ENCODE assay signal across 27 mouse cellular contexts in genomic region chrX:108561977-108562376, GRCm38 (mm10).
"Had no signal": no experiment of that assay in that cellular context is flagged by ENCODE, and none has a peak within 500 bp of the region (broad histone marks: within the 10 kb centered on the region; RNA-seq: fewer than 3 reads in every experiment).

No protein-coding gene starts in this region.

- H3K9ac ChIP-seq: limb, embryonic 12.5 days; limb, embryonic 13.5 days; limb, embryonic 15.5 days; liver, embryonic 12.5 days; liver, embryonic 13.5 days; liver, embryonic 14.5 days; liver, embryonic 15.5 days; liver, postnatal 0 days; lung, embryonic 14.5 days; lung, embryonic 15.5 days; midbrain, embryonic 12.5 days; midbrain, embryonic 13.5 days; midbrain, embryonic 15.5 days had no signal

- H3K4me1 ChIP-seq: limb, embryonic 10.5 days; limb, embryonic 12.5 days; limb, embryonic 13.5 days; limb, embryonic 15.5 days; liver, embryonic 12.5 days; liver, embryonic 13.5 days; liver, embryonic 15.5 days; lung, embryonic 15.5 days; megakaryocyte, embryonic 14.5 days; midbrain, embryonic 10.5 days; midbrain, embryonic 12.5 days; midbrain, embryonic 13.5 days; midbrain, embryonic 15.5 days had no signal

- H3K27me3 ChIP-seq: limb, embryonic 12.5 days; limb, embryonic 13.5 days; limb, embryonic 15.5 days; liver, embryonic 12.5 days; liver, embryonic 13.5 days; liver, embryonic 15.5 days; lung, embryonic 15.5 days; megakaryocyte, embryonic 14.5 days; midbrain, embryonic 12.5 days; midbrain, embryonic 13.5 days; midbrain, embryonic 15.5 days had no signal

- H3K9me3 ChIP-seq: limb, embryonic 10.5 days; limb, embryonic 12.5 days; limb, embryonic 13.5 days; limb, embryonic 15.5 days; liver, embryonic 12.5 days; liver, embryonic 13.5 days; liver, embryonic 15.5 days; lung, embryonic 15.5 days; megakaryocyte, embryonic 14.5 days; midbrain, embryonic 10.5 days; midbrain, embryonic 12.5 days; midbrain, embryonic 13.5 days; midbrain, embryonic 15.5 days had no signal

- DNase-seq: left cerebral cortex, postnatal 4 days; liver; liver, embryonic 13.5 days; liver, postnatal 0 days; lung, adult 18-20 months; lung, adult 2 months; lung, embryonic 14.5 days; lung, postnatal 10 days; lung, postnatal 14 days; lung, postnatal 36 days; lung, postnatal 4 days; midbrain, embryonic 14.5 days had no signal

- H3K27ac ChIP-seq: limb, embryonic 10.5 days; limb, embryonic 12.5 days; limb, embryonic 13.5 days; limb, embryonic 15.5 days; liver, embryonic 12.5 days; liver, embryonic 13.5 days; liver, embryonic 14.5 days; liver, embryonic 15.5 days; lung, embryonic 15.5 days; macrophage; midbrain, embryonic 10.5 days; midbrain, embryonic 12.5 days; midbrain, embryonic 13.5 days; midbrain, embryonic 15.5 days had no signal

- H3K36me3 ChIP-seq: limb, embryonic 10.5 days; limb, embryonic 12.5 days; limb, embryonic 13.5 days; limb, embryonic 15.5 days; liver, embryonic 12.5 days; liver, embryonic 13.5 days; liver, embryonic 15.5 days; lung, embryonic 15.5 days; midbrain, embryonic 10.5 days; midbrain, embryonic 12.5 days; midbrain, embryonic 13.5 days; midbrain, embryonic 15.5 days had no signal

- H3K4me3 ChIP-seq: limb, embryonic 10.5 days; limb, embryonic 12.5 days; limb, embryonic 13.5 days; limb, embryonic 15.5 days; liver, embryonic 12.5 days; liver, embryonic 13.5 days; liver, embryonic 15.5 days; lung, embryonic 15.5 days; megakaryocyte, embryonic 14.5 days; midbrain, embryonic 10.5 days; midbrain, embryonic 12.5 days; midbrain, embryonic 13.5 days; midbrain, embryonic 15.5 days; myocyte had no signal
